Mouse (Mus musculus): ENCODE measurements around the gene Ap1s3. TPM values are rescaled to one million over a fixed set of nuclear protein-coding genes. Genes with fewer than 3 reads are reported as not detected.
"Not testable (repeated sequence)": the region's sequence is repeated elsewhere in the genome, so short reads cannot be mapped to it uniquely, and the experiment has no call there.

Ap1s3 gene
- total RNA-seq, 2 experiments from 2014 or later: 4.8 to 5.9 TPM

DNA sequence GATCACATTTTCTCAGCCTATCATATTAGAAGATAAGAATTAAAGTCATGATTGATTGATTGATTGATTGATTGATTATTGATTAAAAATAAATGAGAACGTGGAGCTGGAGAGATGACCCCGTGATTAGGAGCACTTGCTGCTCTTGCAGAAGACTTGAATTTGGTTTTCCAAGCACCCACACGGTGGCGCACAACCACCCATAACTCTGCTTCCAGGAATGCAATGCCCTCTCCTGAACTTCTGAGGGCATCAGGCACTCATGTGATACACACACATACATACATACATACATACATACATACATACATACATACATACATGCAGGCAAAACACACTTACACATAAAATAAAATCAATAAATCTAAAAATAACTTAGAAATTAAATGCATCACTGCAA is 45.6 kb downstream of the Ap1s3 start:
- intact Hi-C loops (cut with DNase I): no loop called here
- no peak overlapping the region for H3K4me3 ChIP-seq
- H3K27ac ChIP-seq: no peak overlapping the region
- peak; percentile 14 for TF ChIP-seq CTCF (IDR thresholded peaks at IDR 0.05)
- no peak for DNase-seq (ENCODE audit: extremely low spot score in 1 of 2, low spot score in 2 of 2)

DNA sequence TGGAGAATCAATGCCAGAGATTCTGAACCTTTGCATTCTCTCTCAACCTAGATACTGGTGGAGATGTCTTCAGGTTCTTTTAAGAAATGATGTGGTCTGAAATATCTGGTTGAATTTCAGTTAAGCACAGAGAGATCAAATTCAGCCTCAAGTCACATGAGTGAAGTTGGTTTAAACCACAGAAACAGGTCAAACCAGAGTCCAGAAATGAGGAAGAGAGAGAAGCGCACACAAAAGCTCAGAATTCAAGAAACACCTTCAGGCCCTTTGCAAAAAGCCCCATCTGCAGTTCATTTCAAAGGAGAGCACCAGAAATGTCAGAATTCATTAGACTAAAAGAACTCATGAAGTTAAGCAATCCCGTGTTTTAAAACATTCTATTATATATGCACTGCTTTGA is 52.3 kb downstream of the Ap1s3 start:
- TF ChIP-seq CTCF (IDR thresholded peaks at IDR 0.05): no peak
- intact Hi-C loops (cut with DNase I): no loop called here
- Histone ChIP-seq H3K27ac (no peak overlapping the region), H3K4me3 (no peak overlapping the region)
- DNase-seq (ENCODE audit: extremely low spot score in 1 of 2, low spot score in 2 of 2): no peak

DNA sequence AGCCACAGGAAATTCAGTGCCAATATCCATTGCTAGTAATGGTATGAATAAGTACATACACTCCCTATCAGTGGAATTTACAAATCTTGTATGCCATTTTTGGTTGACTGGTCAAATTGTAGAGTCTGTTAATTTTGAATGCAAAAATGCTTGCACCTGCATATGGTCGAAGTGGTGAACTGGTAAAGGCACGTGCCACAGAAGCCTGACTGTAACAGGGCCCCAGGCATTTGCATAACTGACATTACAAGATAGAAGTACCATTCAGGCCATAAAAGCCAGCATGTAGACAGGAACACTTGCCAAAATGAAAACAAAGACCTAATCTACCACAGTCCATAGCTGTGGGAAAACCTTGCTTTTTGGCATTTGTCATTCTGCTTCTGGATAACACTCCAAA is 55.3 kb downstream of the Ap1s3 start:
- Histone ChIP-seq H3K27ac (no peak overlapping the region), H3K4me3 (no peak overlapping the region)
- no peak for DNase-seq (ENCODE audit: extremely low spot score in 1 of 2, low spot score in 2 of 2)
- no peak for TF ChIP-seq CTCF (IDR thresholded peaks at IDR 0.05)
- intact Hi-C loops (cut with DNase I): no loop called here

DNA sequence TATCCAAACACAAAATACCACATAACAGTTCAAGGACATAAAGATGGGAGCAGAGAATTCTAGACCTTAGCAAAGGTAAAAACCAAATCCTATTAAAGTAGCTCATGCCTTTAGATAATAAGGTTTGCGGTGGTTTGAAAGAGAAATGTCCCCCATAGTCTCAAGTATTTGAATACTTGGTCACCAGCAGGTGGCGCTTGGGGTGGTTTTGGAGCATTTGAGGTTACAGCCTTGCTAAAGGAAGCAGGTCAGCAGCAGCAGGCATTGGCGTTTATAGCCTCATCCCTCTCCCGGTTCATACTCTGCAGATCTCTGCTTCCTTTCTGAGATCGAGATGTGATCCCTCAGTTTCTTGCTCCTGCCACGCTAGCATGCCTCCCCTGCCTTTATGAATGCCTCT is 57.3 kb downstream of the Ap1s3 start:
- no peak; the same call in 1 of the 2 replicates for TF ChIP-seq CTCF (IDR thresholded peaks at IDR 0.05)
- H3K4me3 ChIP-seq: no peak overlapping the region
- H3K27ac ChIP-seq: no peak overlapping the region
- intact Hi-C loops (cut with DNase I): no loop called here
- no peak for DNase-seq (ENCODE audit: extremely low spot score in 1 of 2, low spot score in 2 of 2)

DNA sequence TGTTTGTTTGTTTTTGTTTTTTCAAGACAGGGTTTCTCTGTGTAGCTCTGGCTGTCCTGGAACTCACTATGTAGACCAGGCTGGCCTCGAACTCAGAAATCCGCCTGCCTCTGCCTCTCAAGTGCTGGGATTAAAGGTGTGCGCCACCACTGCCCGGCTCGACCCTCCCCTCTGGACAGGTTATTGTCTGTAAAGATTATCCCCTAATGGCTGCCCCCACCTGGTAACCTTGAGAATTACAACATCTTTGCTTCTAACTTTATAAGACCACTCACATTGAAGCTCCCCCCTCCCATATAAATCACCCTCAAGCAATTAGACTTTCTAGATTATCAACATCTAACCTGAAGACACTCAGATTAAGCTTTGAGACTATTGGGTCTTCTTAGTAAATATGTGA is 60.5 kb downstream of the Ap1s3 start:
- intact Hi-C loops (cut with DNase I); H3K27ac ChIP-seq; H3K4me3 ChIP-seq; DNase-seq (ENCODE audit: extremely low spot score in 1 of 2, low spot score in 2 of 2): not testable (repeated sequence)

DNA sequence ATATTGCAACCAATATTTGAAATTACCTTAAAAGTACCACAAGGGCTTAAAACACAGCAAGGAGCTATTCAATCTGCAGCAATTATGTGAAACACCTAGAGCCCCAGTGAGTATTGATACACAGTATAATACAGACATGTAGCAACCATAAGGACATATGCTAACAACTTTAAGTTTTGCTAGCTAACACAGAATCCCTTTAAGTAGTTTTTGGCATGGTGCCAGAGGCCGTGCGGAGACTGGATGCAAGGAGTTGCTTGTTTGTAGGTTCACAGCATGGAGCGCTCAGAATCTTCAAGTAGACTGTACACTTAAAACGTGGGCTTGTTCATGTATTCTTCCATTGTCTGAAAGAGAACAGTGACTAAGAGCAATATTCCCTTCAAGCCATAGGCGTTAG is 62.9 kb downstream of the Ap1s3 start:
- H3K27ac ChIP-seq; DNase-seq (ENCODE audit: extremely low spot score in 1 of 2, low spot score in 2 of 2); H3K4me3 ChIP-seq; intact Hi-C loops (cut with DNase I): not testable (repeated sequence)

DNA sequence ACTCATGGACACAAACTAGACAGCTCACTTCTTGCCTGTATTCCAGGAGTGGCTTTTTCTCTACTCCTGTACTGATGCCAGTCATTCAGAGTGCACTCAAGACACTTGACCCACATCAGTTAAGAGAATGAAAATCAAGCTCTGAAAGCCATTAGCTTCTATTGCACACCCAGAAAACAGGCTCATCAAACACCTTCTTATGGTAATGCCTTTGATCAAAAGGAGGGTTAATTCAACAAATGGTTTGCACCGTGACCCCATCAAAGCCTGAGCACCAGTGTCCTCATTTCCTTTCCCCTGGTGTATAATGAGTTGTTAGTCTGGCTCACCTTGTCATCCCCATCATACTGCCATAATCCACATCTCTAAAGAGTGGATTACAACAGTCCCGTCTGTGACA is 69.3 kb downstream of the Ap1s3 start:
- no peak overlapping the region for H3K27ac ChIP-seq
- no peak for TF ChIP-seq CTCF (IDR thresholded peaks at IDR 0.05)
- intact Hi-C loops (cut with DNase I): no loop called here
- H3K4me3 ChIP-seq: no peak overlapping the region
- DNase-seq (ENCODE audit: extremely low spot score in 1 of 2, low spot score in 2 of 2): no peak

DNA sequence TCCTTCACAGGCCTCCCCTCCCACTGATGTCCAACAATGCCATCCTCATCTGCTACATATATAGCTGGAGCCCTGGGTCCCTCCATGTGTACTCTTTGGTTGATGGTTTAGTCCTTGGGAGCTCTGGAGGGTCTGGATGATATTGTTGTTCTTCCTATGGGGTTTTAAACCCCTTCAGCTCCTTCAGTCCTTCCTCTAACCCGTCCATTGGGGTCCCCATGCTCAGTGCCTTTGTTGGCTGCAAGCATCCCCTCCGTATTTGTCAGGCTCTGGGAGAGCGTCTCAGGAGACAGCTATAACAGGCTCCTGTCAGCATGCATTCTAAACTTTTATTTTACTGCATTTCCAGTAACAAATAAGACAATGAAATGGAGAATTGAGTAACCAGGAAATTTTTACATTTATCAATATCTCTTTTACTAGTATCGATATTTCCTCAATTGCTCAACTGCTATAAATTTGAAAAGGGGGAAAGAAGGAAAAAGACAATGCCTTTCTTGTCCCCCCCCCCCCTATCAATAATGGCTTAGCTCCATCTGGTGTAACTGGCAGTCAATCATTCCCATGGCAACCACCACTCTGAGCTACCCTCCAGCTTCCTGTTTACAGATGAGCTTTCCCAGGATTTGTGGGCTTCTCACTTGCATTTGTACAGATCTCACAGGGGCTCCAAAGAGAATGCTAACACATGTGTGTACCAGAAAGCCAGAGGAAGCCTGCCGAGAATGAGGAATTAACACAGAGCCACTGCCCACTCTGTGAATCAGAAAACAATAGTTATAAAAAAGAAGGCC is 73.2 kb downstream of the Ap1s3 start:
- intact Hi-C loops (cut with DNase I): no loop called here
- TF ChIP-seq CTCF (IDR thresholded peaks at IDR 0.05): no peak
- no peak overlapping the region for H3K27ac ChIP-seq

DNA sequence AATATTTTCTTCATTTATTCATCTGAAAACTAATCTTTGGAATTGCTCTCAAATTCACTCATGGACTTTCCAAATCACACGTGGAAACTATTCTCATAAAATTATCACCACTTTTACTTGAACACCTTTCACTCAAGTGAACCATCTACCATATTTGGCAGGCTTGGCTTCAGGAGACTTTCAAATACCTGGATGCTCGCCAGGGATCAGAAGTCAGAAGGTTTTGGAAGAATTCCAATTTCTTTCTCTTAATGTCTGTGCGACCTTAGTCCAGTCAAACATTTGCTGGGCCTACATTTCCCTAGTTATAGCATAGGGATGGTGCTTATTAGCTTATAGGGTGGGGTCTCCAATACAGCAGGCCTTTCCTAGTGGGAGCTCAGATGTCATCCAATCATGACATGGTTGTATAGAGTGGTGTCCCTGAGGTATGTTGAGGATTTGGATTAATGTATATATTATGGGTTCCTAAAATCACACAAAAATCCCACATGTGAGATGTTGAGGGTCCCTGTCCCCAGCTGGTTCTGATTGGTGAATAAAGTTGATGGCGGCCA is 79.0 kb downstream of the Ap1s3 start:
- intact Hi-C loops (cut with DNase I): no loop called here

More for the DNA sequence above, 73.2 kb downstream of the Ap1s3 start:
- no peak overlapping the region for H3K4me3 ChIP-seq
- DNase-seq (ENCODE audit: extremely low spot score in 1 of 2, low spot score in 2 of 2): no peak

DNA sequence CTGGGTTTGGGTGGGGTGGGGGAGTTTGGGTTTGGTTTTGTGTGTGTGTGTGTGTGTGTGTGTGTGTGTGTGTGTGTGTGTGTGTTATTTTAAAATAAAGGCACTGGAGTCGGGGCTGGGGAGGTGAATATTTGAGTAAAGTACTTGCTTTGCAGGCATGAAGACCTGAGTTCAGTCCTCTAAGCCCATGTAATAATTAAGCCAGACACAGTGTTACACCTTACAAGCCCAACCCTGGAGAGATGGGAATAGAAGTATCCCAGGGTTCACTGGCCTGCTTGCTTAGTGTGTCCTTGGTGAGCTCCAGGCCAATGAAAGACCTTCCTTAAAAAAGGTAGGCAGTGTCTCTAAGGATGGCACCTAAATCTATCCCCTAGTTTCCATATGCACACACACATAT is 80.7 kb downstream of the Ap1s3 start:
- Histone ChIP-seq H3K4me3 (no peak overlapping the region), H3K27ac (no peak overlapping the region)
- no peak for TF ChIP-seq CTCF (IDR thresholded peaks at IDR 0.05)
- DNase-seq (ENCODE audit: extremely low spot score in 1 of 2, low spot score in 2 of 2): no peak
- intact Hi-C loops (cut with DNase I): no loop called here

More for the DNA sequence above, 79.0 kb downstream of the Ap1s3 start:
- Histone ChIP-seq H3K27ac (no peak overlapping the region), H3K4me3 (no peak overlapping the region)
- no peak for DNase-seq (ENCODE audit: extremely low spot score in 1 of 2, low spot score in 2 of 2)
- TF ChIP-seq CTCF (IDR thresholded peaks at IDR 0.05): no peak

DNA sequence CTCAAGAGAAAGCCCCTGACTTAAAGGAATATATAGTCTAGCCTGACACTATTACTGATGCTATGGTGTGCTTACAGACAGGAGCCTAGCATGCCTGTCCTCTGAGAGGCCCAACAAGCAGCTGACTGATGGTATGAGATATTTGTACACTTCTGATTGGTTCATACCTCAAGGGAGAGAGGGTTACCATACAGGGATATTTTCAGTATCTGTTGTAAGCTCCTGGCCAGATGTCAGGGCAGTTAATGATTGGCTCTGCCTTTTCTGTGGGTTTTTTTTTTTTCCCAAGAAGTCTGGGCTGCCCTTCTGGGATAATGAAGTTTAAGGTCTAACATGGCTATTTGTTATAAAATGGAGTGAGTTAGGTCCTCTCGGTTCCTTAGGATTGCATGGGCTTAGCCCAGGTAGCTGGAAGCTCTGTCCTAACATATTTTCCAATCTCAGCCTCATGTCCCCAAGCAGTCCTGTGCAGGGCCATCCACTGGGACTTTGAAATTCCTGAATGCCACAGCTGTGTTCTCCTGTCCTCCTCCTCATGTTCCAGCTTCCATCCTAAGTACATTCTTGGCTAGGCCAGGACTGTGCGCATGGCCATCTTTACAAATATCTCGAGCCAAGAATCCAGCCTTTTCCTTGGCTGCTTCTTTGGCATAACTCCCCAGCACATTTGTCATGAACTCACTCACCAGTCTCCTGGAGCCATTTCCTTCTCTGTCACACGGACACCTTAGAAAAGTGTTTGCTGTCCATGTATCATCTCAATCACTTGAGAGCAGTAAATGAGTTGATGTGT is 81.6 kb downstream of the Ap1s3 start:
- intact Hi-C loops (cut with DNase I): loop anchor here (10.0 kb wide), 1 partner anchor 725 kb away; no protein-coding TSS in a partner anchor
- no peak overlapping the region for H3K4me3 ChIP-seq
- DNase-seq (ENCODE audit: extremely low spot score in 1 of 2, low spot score in 2 of 2): no peak
- TF ChIP-seq CTCF (IDR thresholded peaks at IDR 0.05): no peak
- no peak overlapping the region for H3K27ac ChIP-seq

DNA sequence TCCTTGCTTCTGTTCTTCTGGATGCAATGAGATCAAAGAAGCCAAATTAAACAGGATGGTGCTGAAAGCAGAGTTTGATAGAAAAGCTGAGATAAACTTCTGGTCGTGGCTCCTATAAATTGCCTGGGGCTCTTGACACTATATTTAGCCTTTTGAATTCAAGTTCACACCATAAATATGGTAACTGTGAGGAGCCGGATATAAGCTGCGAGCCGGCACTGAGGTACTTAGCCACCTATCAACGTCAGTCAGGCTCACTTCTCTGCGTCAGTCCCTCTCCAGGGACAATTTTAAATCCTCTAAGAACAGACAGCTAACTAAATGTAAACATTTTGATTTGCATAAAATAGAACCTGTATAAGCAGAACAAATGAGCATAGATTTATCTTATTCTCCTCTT is 82.3 kb downstream of the Ap1s3 start:
- Histone ChIP-seq H3K4me3 (no peak overlapping the region), H3K27ac (no peak overlapping the region)
- no peak for DNase-seq (ENCODE audit: extremely low spot score in 1 of 2, low spot score in 2 of 2)
- TF ChIP-seq CTCF (IDR thresholded peaks at IDR 0.05): no peak
- intact Hi-C loops (cut with DNase I): loop anchor here (10.0 kb wide), 1 partner anchor 725 kb away; no protein-coding TSS in a partner anchor

All from left cerebral cortex, adult 2 months (tissue).